Comparison of ENCODE assay signal across 8 mouse cellular contexts in the genomic region with DNA sequence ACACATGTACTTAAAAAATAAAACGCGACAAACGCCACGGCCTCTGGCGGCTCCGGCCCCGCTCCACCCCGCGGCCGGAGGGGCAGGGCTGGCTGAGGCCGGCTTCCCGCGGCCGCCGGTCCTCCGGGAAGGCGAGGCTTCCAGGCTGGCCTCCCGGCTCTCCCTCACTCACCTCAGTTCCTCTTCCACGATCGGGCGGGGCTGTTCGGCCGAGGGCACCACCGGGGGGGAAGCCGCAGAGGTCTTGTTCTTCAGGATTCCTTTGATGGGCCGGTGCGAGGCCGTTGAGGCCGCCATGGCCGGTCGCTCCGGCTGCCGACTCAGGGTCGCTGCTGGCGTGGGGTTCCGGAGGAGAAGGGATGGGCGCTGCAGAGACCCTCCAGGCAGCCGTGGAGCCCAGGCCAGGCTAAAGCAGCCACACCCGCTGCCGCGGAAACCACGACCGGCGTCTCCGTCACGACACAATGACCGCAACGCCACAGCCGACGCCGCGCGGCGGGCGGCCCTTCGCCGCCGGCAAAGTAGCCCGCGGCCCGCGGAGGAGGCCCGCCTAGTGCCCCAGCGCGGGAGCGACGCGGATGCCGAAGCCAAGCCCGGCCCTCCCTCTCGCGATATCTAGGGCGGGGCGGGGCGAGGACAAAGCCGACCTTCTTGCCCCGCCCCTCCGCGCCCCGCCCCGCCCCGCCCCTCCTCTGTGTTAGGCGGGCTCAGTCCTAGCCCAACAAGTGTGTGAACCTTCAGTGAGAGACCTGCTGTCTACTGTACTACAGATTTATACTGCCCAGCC. TPM values are rescaled to one million over a fixed set of nuclear protein-coding genes. Genes with fewer than 3 reads are reported as not detected.
DNase-seq lines count a peak whose midpoint lies in the region; ATAC-seq lines count a peak whose summit lies in the region.

Gene Ppp1r2 (minus strand): TSS at position 604 of the 787 bp plus-strand sequence.

- H3K9ac ChIP-seq in intestine, embryonic 15.5 days = peak within 1 kb of the TSS; percentile 94
- peak within 1 kb of the TSS; percentile 94 for H3K9ac ChIP-seq in midbrain, embryonic 11.5 days (ENCODE audit: low read length)

- H3K36me3 ChIP-seq in intestine, embryonic 15.5 days = no peaks in the 10 kb centered on the region
- no peaks in the 10 kb centered on the region for H3K36me3 ChIP-seq in midbrain, embryonic 11.5 days (ENCODE audit: control insufficient read depth, insufficient read depth, low read length)

- H3K4me2 ChIP-seq in intestine, embryonic 15.5 days (replicated peaks) = peak within 1 kb of the TSS; percentile 57
- peak within 1 kb of the TSS; percentile 82 for H3K4me2 ChIP-seq in midbrain, embryonic 11.5 days

- DNase-seq in adrenal gland, postnatal 10 days = peak; percentile 98
- DNase-seq in embryo, embryonic 11.5 days (ENCODE audit: low read depth, low spot score) = peak; percentile 87
- peak; percentile 91 to 94 for DNase-seq in gastrocnemius, postnatal 4 days (ENCODE audit: low spot score in 2 of 2)
- DNase-seq in left cerebral cortex, postnatal 4 days = peak; percentile 95
- peak; percentile 99 for DNase-seq in midbrain, embryonic 11.5 days (ENCODE audit: low spot score, missing footprints)
- peak; percentile 90 for DNase-seq in right cerebral cortex, postnatal 4 days
- DNase-seq in yolk sac, embryonic 10.5 days (ENCODE audit: low spot score) = peak; percentile 92

- peak; percentile 96 for ATAC-seq in intestine, embryonic 15.5 days
- ATAC-seq in midbrain, embryonic 11.5 days (ENCODE audit: low FRiP score) = peak; percentile 98

- peak within 1 kb of the TSS; percentile 91 for H3K27ac ChIP-seq in intestine, embryonic 15.5 days
- peak within 1 kb of the TSS; percentile 72 for H3K27ac ChIP-seq in midbrain, embryonic 11.5 days (ENCODE audit: low read depth, low read length)

- peak within 1 kb of the TSS; percentile 86 for H3K4me3 ChIP-seq in intestine, embryonic 15.5 days (replicated peaks)
- H3K4me3 ChIP-seq in midbrain, embryonic 11.5 days (ENCODE audit: low read depth, low read length) = peak within 1 kb of the TSS; percentile 84

- peaks cover 13% of the 10 kb centered on the region for H3K4me1 ChIP-seq in intestine, embryonic 15.5 days (replicated peaks)
- peaks cover 19% of the 10 kb centered on the region for H3K4me1 ChIP-seq in midbrain, embryonic 11.5 days (ENCODE audit: control insufficient read depth, insufficient read depth, low read length)

- H3K9me3 ChIP-seq in intestine, embryonic 15.5 days = no peaks in the 10 kb centered on the region
- H3K9me3 ChIP-seq in midbrain, embryonic 11.5 days (ENCODE audit: control insufficient read depth, low read length) = no peaks in the 10 kb centered on the region

- WGBS in intestine, embryonic 15.5 days = under 1% methylated on average over 79 of the region's 83 CpGs
- under 1% methylated on average over 68 of the region's 83 CpGs for WGBS in midbrain, embryonic 11.5 days

- no peaks in the 10 kb centered on the region for H3K27me3 ChIP-seq in intestine, embryonic 15.5 days (replicated peaks)
- H3K27me3 ChIP-seq in midbrain, embryonic 11.5 days (ENCODE audit: control insufficient read depth, insufficient read depth, low read length) = no peaks in the 10 kb centered on the region

- intact Hi-C loops in left cerebral cortex, postnatal 4 days (cut with DNase I) = no loop called here

RNA-seq across cellular contexts. Expression of gene Ppp1r2, which starts in this region (rescaled TPM):
- 10 to 100 TPM; 82.3 to 87.5 TPM for total RNA-seq in adrenal gland, postnatal 10 days (2021)
- total RNA-seq in gastrocnemius, postnatal 4 days (2021) = 10 to 100 TPM; 84.9 to 87.3 TPM
- polyA plus RNA-seq in intestine, embryonic 15.5 days (2015; fragmentation: Nextera tagmentation; extraction: Ambion mirVana) = 74.4 and 84.6 TPM in 2 replicates
- 10 to 100 TPM; 59.1 to 59.2 TPM for total RNA-seq in left cerebral cortex, postnatal 4 days (2021)
- 109 and 114 TPM in 2 replicates for polyA plus RNA-seq in midbrain, embryonic 11.5 days (2014; fragmentation: Nextera tagmentation; extraction: Ambion mirVana)

Comparison
In these comparisons a context has a peak if more than half of its experiments do, and no peak if none do; other contexts are left out.
1. Peak in every context shown above with its lines: DNase-seq, ATAC-seq, H3K4me3 ChIP-seq and H3K27ac ChIP-seq.